Mouse (Mus musculus) 416B (cell line): ENCODE data around the gene Ankrd1.

ENCODE experiments used
- DNase-seq: peaks from one replicate; pipeline ENCODE4 v3.0.0; 2011; ENCODE audit warnings: low read depth

Gene Ankrd1

DNA sequence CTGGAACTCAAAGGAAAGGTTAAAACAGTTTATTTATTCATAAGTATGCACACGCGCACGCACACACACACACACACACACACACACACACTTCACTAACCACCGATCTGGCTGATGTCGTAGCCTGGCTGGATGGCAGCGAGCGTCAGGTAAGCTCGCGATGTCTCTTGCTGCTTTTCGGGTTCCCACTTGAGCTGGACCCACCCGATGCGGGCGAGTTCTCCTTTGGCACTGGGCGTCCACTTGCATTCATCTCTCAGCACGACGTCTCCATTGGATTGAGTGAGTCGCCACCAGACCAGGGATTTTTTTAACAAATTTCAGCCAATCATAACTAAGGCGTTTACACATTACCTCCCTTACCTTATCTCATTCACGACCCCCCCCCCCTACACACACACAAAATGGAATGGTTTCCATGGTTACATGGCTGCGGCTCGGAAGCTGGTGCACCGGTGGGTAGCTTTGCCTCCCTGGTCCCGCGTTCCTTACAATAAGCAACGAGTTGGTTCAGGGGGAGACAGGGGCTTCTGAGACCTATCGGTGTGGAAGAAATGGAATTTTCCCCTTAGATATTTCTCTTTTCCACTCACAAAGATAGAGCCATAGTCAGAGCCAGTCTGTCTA, 10.5 kb downstream of the Ankrd1 start:
- no peak for DNase-seq

DNA sequence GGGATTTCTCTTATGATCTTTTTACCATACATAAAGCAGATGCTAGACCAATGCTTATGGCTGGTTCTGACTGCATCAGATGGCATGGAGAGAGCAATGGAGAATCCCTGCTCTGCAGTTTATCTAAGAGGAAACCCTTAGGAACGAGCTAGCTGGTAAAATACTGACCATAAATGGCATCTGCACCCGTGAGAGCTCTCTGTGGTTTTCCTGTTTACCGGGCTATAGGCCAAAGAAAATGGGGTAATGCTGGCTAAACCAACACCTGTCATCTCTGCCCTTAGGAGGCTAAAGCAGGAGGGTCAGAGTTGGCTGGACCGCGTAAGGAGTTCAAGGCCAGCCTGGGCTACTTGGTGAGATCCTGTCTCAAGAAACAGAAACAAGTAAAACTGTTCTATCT, 16.0 kb downstream of the Ankrd1 start:
- peak; percentile 73 for DNase-seq

DNA sequence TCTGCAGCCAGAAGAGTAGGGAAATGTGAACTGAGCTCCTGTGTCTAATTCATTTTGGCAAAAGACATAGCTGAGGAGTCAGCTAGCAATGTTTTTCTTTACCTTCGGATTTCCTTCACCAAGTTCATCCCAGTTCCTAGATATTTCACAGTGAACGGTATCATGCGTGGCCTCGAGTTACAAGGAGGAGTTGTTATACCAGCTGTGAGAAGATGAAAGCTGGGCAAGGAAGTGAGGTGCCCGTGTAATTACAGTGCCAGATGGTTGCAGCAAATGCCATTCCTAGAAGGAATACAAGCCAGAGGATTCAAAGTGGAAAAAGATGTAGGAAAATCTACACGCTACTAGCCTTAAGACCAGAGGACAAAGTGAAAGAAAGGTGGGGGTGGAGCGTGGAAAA, 21.0 kb downstream of the Ankrd1 start:
- DNase-seq, result no peak

DNA sequence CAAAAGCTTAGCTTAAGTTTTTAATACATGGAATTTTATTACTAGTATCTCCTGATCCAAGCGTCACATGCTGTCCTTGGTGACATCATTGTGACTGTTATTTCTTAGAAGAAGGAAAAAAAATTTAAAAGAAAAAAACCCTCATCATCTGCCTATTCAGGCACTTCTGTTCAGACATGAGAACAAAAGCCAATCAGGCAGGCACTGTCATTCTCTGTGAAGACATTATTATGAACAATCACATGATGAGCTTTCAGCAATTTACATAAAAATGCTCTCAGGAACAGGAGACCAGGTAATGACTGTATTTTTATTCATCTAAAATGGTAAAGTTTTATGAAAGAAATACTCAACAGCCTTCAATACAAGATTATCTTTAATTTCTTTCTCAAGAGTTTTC, 21.6 kb downstream of the Ankrd1 start:
- DNase-seq, result no peak

DNA sequence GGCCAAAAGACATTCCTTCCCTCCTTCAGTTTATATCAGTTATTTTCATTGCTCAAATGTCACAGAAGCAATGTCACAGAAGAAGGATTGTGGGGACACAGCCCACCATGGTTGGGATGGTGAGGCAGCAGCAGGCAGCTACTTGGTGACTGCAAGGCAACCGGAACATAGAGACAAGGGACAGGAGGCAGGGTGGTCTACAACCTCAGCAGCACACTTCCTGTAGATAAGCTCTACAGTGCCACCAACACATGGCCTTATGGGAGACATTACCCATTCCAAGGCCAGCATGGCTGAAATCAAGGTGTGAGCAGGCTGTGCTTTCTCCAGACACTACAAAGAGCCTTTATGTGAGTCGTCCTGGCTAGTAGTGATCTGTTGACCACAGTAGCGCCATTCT, 22.7 kb downstream of the Ankrd1 start:
- peak; percentile 28 for DNase-seq

DNA sequence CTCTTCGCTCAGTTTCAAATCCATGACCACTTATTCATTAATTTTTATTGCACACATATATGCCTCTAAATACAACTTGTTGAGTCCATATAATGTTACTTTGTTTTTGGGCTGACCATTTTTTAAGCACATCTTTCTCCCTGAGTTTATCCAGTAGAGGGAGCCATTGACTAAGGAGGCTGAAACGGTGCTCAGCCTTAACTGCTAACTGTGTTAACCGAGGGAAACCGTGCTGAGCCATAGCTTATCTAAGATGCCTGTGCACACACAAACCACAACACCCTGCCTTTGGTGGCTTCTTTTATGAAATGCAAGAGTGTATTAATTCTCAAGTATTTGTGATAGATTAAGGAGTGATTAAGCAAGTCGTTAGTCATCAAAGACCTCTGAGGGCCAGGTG, 29.1 kb downstream of the Ankrd1 start:
- DNase-seq, result peak; percentile 76

DNA sequence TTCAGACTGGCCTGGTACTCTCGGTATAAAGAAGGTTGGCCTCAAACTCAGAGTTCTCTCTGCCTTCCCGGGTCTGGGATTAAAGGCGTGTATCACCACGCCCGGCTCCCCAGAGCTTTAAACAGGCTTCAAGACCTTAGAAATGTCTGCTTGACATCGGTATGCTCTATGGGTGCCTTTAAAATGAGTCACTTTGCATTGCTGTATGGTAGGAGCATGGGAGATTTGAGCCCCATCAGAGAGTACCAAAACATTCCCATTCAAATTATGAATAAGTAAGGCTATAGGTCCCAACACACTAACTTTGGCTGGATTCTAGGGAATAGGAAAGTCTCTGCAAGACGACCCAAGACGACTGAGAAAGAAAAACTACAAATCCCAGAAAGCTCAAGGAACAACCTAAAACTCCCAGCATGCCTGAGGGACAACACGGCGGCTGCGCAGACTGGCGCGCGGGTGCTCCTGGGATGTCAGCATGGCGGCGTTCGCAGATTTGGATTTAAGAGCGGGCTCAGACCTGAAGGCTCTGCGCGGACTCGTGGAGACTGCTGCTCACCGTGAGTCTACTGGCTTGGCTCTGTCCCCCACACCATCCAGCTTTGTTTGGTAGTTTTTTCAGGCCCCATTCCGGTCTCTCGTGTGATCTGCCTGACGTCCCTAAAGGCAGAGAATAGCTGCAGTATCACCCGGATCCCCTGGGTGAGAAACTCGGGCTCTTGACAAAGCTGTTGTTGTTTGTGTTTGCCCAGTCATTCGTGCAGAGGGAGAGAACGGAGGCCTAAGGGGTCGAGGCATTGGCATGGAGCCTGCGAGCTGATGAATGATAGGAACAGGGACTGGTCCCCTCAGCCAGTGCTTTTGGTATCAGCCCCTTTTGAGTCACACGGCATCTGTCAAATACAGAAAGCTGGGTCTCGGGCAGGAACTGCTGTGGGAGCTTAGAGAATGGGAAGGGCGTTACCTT, 36.4 kb downstream of the Ankrd1 start, which contains the start of gene Rpp30:
Gene Rpp30, plus strand, starts transcription at position 455 of the 964 bp plus-strand sequence.
- peak; percentile 89 for DNase-seq

DNA sequence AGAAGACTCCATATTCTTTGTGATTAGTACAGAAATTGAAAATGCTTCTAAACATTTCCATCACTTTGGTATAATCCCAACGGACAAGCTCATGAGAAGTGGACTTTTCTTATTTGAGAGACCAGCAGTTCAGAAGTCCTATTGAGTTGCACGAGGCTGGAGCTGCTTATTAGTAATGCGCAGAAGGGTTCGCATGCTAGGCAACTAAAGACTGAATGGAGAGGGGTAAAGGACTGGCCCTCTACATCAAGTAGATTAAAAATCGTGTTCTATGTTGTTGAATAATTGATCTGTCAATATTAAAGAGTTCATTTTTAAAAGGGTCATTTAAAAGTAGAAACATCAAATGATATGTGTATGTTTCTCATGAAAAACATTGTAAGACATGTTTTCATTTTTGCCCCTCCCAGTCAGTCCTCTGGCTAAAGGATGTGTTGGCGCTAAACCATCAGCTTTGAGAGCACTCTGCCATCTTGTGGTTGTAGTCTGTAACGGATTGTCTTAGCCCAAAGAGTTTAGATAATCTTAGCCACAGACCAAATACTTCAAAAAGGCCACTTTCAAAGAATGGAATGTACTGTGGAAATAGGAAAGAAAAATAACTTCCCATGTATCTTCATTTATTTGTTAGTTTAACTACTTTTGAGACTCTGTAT, 37.2 kb downstream of the Ankrd1 start:
- peak; percentile 82 for DNase-seq

DNA sequence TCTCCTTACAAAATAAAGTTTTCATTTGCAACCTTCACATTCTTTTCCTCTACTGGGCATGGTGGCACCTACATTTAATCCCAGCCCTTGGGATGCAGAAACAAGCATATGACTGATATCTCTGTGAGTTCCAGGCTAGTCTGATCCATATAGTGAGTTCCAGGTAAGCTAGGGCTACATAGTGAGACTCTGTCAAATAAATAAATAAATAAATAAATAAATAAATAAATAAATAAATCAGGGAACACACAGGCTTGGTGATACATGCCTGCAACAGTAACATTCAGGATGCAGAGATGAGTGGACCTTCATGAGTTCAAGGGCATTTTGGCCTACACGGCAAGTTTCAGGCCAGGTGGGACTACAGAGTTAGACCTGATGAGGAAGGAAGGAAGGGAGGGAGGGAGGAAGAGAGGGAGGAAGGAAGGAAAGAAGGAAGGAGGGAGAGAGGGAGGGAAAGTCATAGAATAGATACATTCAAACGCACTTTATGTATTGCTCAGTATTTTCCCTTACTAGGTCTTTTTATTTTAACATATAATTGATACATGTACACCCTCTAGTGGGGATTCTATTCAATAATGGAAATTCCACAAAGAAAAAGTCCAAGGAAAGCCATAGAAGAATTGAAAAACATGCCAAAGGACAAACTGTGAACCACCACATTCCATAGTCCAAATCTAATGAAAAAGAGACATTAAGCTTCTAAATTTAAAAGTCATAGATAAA, 56.9 kb downstream of the Ankrd1 start:
- DNase-seq, result peak; percentile 6
